Mouse (Mus musculus) c-Kit-negative CD71-positive TER-119-positive erythroid progenitor cells, embryonic 14.5 days (primary cell): Measurements from ENCODE around the gene Gtf3c5.
A peak's percentile ranks its signal among the peaks of the same experiment; 100 is the strongest.

Source experiments
- DNase-seq: peaks from one replicate; pipeline ENCODE4 v3.0.0-alpha.2; 2013; ENCODE audit warnings: low read depth, low spot score

The Gtf3c5 gene

DNA sequence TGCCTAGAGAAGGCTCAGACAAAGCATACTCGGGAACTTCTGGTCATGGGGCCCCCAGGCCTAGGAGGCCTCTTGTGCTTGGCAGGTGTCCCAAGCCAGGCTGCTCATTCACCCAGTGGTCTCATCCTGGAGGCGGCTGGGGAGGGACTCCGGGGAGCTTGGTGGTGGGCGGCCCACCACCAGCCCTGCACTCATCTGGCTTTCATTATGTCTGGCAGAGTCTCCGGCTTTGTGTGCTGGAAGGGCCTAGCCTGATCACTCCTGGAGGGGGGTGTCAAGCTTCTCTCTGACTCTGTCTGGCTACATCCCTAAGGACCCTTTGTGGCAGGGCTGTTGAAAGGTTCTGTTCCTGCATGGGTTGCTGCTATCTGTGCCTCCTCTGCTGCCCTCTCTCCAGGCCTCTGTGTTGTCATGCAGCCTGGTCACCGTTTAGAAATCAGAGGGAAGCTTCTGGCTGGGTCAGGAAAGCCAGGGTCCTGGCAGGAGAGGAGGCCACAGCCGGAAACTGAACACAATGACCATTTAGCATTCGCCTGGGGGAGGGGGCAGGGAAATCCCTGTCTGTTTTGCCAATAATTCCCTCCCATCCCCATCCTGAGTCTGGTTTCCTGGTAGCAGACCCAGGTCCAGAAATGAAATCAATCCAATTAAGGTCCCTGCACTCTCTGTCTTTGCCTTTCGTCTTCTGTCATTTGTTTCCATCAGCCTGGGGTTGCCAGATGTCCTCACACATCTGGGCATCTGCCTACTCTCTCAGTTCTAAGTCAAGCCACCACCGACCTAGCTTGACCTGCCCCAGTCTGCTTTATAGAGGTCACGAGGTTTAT, 48.9 kb downstream of the Gtf3c5 start:
- DNase-seq: no peak

DNA sequence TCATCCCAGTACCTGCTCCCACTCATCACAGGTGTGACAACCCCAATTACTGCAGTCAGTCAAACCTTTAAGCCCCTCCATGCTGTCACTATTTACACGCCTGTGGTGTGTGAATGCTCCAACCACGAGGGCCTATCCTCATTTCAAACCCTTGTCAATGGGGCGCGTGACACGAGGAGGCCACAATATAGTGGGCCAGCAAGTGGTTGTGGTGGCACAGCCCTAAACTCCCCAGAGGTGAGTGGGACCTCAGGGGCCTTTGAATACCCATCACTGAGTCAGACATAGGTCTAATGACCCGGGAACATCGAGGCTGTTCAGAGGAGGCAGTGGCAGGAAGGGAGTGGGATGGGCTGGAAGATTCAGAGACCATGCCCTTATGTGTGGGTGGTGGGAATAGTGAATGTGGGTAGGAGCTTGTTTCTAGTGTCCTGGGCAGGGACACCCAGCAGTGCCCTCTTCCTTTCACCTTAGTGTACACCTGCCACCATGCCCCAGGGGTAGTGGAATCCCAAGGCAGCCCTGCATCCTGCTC, 49.6 kb downstream of the Gtf3c5 start:
- no peak for DNase-seq

DNA sequence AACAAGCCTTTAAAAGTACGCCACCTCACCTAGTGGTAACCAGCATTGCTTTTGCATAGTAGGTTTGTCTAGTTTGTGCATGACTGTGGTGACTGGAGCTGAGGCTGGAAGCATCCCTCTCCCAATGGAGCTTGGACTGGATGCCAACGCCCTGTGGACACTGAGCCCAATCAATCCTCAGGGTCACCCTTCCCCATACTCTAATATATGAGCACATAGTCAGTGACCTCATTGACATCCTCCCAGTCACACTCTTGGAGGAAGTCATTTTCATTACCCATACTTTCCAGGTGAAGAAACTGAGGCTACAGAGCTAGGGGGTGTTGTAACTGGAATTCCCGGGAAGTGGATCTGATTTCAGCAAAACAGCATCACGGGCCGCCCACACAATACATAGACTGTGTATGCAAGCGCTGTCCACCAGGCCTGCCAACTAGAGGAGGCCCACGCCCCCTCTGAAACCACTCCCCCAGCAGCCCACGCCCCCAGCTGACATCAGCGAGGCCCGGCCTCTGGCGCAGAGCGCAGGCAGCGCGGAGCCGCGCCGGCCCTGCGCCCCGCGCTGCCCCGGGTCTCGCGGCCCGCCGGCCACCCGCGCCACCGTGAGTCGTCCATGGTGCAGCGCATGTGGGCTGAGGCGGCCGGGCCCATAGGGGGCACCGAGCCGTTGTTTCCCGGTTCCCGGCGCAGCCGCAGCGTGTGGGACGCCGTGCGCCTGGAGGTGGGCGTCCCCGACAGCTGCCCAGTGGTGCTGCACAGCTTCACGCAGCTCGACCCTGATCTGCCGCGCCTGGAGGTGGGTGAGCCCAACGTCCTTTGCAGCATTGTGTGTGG, 50.4 kb downstream of the Gtf3c5 start:
- DNase-seq: no peak

DNA sequence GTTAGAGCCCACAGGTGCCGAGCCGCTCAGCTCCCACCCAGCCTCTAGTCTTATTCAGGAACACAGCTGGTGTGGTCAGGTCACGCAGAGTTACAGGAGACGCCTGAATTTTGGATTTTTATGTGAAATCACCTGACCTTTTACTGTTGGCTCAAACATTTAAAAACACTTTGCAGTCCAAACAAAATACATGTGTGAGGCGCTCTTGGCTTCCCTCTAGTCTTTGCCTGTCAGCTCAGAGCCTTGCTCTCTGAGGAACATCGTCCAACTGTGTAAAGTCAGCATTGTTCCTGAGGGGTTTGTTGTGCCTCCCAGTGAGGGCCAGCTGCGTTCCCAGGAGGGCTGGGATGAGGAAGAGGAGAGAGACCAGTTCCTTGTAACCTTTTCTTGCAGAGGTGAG, 53.2 kb downstream of the Gtf3c5 start:
- DNase-seq: no peak

DNA sequence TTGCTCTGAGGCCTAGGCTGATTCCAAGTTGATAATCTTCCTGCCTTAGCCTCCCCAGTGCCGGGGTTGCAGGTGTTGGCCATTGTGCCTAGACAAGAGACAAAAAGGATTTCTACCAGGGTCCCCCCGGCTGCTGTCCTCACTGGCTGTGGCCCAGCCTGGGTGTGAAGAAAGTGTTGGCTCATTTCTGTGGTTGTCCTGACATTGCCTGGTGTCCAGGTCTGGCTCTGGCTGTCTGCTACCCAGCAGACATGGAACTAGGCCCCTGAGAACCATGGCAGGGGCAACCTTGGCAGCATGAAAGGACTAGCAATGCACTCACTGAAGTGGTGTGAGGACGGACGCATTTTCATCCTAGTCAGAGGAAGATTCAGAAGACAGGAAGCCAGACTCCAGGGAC, 53.7 kb downstream of the Gtf3c5 start:
- DNase-seq: no peak

DNA sequence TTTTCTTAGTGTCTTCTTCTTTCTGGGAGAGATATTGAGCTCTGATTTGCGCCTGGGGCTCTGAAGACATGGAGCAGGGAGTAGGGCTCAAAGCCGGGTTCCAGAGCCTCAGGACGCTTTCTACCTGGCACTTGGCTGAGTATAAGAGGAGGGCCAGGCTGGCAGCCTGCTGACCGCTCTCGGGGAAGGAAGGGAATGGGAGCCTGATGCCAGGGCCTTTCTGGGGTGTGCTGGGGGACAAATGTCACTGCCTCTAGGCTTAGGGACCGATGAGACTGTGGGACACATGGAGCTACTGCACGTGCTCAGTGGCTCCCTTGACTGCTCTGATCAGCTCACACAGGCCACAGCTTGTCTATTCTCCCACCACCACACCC, 55.2 kb downstream of the Gtf3c5 start:
- no peak for DNase-seq

DNA sequence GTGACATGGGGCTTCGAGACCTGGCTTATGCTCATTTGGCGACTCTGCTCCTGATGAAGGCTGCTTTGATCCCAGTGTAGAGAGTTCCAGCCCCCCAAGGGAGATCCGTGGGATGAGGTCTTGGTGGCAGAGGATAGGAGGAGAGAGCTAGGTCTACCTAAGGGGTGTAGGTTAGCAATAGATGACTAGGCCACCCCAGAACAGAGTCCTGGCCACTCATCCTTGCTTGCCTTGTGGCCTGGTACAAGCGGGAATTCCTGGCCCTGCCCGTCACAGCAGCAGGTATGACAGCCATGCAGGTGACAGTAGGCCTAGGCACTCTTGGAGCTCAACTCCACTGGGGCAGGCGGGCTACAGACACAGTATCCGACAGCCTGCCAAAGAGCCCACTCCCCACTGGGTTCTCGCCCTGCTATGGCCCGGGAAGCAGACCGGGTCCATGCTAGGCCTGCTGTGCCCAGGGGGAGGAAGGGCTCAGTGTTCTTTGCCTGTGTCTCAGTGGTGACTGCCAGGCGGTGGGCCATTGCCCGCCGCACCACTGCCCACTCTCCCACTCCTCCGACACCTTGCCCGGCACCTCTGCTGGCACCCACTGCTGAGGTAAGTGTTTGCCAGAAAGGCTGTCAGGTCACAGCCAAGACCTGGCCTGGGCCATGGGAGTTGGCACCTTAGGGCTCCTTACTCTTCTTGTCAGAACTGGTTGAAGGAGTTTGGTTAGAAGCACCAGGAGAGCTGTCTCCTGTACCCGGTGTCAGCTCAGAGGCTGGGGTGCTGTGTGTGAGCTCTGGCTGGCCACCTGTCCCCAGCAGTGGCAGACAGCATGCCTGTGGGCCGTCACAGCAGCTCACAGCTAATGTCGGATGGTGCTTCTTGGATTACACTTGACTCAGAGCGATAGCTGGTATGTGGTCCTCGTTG, 55.9 kb downstream of the Gtf3c5 start:
- DNase-seq: no peak

DNA sequence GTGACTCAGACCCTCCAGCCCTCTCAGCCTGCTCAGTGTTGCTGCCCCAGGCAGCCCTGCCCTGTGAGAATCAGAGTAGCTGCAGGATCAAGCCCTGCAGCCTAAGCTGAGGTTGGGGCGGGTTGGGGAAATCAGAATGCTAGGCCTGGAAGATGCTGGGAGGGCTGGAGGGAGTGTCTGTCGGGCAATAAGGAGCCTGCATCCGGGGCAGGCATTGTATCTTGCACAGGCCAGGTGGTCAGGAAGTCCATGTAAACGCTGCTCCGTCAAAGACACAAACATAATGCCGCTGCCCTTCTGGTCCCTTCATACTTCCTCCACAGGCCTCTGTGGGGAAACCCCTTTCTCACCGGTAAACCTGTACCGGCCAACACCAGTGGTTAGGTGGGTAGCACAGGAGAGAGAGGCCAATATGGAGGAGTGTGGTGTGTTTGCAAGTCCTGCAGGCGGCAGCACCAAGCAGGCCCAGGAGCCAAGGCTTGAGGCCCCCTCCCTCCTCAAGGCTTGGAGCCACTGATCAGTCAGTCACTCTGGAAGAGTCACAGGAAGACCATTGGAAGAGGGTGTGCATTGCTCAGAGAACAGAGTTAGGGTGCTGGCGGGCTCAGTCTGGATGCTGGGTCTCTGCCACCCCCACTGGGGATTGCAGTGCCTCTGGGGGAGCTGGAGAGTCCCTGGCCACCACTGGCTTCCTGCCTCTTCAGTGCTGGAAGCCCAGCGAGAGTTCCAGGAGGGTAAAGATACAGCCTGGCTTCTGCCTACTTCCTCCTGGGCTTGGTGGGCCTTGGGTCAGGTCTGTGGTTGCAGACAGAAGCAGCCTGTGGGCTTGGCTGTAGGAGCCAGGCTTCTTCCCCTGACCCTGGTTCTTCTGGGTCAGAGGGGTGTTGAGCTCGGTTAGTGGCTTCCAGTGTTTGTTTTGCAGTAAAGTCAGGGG, 57.3 kb downstream of the Gtf3c5 start:
- DNase-seq: no peak

DNA sequence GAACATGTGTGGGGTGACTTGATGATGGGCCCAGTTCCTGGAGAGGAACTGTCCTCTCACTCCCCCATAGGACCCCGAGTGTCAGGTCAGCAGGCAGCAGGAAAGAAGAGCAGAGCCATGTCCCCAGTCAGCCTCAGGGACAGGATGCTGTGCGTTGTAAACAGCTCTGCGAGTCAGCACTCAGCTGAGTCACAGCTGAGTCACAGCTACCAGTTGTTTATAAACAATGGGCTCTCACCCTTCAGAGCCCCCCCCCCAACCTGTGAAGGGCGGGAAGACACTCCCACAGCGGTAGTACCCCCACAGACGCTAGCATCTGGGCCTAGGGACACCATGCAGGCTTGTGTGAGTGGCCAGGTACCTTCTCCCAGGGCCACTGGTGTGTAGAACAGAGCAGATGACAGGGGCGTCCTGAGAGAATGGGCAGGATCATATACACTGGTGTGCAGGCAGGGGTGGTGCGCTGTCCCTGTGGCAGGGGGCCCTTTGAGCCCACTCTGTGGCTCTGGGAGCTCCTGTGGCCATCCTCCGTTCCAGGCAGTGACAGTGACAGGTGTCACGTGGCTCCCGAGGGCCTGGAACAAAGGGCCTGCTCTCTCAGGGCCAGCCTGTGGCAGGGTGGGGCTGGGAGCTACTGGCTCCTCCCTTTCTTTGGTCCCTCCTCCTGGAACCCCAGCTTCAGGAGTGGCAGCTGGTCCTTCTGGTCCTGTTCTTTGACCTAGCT, 58.2 kb downstream of the Gtf3c5 start:
- no peak for DNase-seq

DNA sequence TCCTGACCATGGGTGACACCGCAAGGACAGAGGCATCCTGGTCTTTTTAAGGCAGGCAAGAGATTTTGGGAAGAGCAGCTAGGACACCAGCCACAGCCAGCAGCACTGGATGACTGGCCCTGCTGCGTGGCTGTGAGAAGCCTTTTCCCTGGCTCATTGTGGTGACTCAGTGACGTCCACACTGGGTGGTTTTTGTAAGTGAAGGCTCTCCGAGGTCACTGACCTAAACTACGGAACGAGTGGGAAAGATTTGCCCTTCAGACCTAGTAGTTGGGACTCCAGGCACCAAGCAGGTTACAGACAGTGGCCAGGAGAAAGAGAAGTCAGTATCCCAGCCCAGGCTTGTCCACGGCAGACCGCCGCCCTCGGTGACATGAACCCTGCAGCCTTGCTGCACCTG, 59.1 kb downstream of the Gtf3c5 start:
- DNase-seq: no peak

DNA sequence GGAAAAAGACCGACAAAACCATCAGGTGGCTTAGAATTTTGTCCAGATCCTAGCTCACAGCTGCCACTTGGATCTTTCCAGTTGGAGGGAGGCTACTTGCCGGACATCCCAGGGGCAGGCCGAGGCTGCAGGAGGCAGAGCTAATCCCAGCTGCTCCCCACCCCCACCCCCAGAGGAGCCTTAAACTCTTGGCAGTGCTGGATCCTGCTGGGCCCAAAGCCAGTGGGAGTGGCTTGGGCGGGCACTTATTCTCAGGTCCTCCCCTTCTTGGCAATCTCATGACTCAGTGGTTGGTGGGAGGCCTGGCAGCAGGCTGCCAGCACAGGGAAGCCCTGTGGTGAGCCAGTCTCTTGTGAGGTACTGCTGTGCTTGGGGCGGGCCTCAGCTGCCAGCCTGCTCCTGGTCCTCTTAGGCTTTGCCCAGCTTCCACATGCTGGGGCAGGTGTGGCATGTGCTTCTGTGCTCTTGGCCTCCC, 59.9 kb downstream of the Gtf3c5 start:
- no peak for DNase-seq

DNA sequence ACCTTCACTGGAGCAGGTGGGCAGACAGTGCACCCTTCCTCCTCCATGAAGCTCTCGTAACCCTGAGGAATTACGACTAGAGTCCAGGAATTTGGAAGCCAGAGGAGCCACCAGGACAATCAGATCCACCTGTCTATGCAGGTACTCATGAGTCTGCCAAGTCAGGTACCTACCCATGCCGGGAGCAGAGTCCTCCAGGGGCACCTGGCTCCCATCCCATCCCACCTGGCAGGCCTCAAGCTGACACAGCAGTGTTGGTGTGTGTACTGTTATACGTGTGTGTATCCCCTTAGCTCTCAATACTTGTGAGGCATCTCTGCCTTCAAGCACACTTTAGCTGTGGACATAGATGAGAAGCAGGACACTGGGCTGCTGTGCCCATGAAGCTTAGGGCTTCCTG, 61.4 kb downstream of the Gtf3c5 start:
- DNase-seq: no peak

DNA sequence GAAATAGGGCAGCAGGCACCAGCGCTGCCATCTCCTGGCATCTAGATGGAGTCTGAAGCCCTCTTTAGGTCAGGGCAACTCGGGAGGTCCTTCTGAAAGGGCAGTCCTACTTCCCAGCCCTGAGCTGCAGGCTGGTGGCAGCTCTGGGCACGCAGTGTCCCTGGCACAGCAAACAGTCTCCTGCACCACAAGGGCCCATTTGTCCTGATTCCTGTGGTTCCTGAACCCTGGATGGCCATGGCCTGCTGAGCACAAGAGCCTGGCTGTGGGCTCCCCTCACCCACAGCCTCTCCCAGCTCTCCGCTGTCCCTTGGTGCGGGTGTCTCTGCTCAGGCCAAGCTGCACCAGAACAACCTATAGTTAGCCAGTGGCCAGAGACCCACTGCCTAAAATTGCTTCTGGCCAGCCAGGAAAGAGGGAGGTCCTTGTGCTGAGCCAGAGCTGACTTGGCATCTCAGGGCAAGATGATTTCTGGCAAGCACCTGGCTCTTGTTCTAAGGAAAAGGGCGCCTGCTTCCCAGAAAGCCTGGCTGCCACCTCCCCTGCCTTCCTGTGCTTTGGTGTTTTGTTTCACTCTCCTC, 61.9 kb downstream of the Gtf3c5 start:
- DNase-seq: no peak

DNA sequence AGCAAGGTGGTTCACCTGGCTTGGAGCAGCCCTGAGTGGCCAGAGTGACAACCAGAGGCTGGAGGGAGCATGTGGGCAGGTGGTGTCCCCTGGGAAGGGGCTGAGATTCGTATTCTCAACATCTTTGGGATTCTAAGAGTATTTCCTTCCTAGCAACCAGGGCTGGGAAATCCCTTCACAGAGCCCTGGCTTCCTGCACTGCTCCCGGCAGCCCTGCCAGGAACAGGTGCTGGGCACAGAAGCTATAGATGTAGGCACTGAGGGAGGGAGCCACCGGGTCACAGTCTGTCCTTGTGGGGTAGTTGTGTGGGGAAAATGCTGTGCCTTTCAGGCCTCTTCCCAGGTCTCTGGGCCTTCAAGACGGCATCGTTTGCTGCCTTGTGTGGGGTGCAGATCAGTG, 63.0 kb downstream of the Gtf3c5 start:
- no peak for DNase-seq

DNA sequence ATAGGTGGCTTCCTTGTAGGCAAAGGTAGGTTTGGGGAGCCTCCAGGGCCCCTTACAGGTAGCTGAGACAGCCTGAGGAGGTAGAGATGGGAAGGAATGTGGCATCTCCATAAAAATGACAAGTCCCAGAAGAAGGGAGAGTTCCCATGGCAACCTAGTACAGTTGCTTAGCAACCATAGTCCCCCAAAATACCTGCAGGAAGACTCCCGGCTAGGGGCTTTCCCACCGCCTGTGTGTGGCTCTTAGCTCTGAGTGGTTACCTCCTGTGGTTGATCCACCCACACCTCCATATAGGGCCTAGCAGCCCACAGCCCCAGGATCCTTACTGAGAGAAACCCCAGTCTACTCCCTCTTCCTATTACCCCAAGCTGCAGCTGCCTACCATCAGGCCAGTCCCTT, 65.3 kb downstream of the Gtf3c5 start:
- no peak for DNase-seq

DNA sequence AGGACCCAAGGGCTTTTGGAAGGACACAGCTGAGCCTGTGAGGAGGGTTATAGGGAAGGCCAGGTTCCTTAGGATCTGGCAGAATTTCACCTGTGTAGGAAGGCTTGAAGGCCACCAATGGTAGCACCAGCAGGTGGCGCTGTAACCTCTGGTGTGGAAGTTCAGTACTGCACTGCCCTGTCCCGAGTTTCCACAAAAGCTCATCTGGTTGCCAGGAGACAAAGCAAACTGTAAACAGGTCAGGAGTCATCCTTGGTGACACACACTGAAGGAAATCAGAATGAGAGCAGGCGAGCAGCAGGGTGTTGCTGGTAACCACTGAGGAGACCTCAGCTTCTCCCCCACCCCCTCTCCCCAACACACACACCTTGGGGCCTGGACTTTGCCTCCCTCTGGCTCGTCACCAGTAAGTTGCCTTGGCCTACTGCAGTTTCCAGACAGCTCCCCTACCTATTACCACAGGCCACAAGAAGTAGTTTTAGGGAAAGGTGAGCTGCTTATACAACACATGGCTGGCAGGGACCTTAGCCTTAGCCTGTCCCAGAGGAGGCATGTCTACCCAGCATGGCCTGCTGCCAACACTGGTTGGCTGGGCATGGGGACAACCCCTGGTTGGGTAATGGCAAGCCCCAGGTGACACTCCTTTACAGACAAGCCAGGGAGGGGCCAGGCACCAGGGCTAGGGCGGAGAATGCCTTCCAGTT, 66.2 kb downstream of the Gtf3c5 start:
- DNase-seq: peak; percentile 51
